14 mouse cellular contexts compared by ENCODE assay signal in the genomic region with DNA sequence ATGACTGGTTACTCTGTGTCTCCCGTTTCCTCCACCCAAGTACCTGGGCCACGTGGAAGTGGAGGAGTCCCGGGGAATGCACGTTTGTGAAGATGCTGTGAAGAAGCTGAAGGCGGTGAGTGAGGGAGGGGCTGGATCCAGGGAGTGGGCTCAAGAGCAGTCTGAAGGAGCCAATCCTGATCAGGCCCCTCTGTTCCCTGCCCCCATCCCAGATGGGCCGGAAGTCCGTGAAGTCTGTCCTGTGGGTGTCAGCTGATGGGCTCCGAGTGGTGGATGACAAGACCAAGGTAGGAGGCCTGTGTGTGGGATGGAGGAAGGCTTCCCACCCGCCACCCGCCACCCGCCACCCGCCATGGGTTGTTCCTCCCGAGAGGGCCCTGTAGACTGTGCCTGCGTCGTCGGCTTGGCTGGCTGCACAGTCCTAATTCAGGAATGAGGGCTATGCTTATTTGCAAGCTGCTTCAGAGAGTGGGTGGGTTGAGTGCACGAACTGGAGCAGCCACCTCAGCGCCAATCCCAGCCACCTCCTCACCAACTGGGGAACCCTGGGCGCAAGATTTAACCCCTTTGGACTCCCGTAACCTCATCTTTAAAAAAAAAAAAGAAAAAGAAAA. TPM values are rescaled to one million over a fixed set of nuclear protein-coding genes. Genes with fewer than 3 reads are reported as not detected.
DNase-seq lines count a peak whose midpoint lies in the region; ATAC-seq and TF ChIP-seq lines count a peak whose summit lies in the region.
"Had no signal": no experiment of that assay in that cellular context is flagged by ENCODE, and none has a peak within 500 bp of the region (broad histone marks: within the 10 kb centered on the region; RNA-seq: fewer than 3 reads in every experiment).

No protein-coding gene starts in this region.

- no peak for TF ChIP-seq CTCF in heart, adult 2 months (IDR thresholded peaks at IDR 0.05)

- no peaks in the 10 kb centered on the region for H3K79me2 ChIP-seq in heart, adult 2 months (replicated peaks; ENCODE audit: control insufficient read depth, insufficient read depth, low read length)

- TF ChIP-seq EP300 in heart, adult 2 months (IDR thresholded peaks at IDR 0.05; ENCODE audit: insufficient read depth, low read depth, low read length), result no peak

- no peak for TF ChIP-seq POLR2A in heart, adult 2 months (IDR thresholded peaks at IDR 0.05; ENCODE audit: insufficient read depth, low read depth, low read length)

- H3K27ac ChIP-seq in heart, embryonic 11.5 days (ENCODE audit: low read depth, low read length), result no peak overlapping the region; the same call in 1 of the 2 replicates
- H3K27ac ChIP-seq in heart, adult 2 months, result no peak overlapping the region
- no peak overlapping the region for H3K27ac ChIP-seq in midbrain, embryonic 13.5 days
- no peak overlapping the region for H3K27ac ChIP-seq in midbrain, embryonic 10.5 days (replicated peaks)
- H3K27ac ChIP-seq: midbrain, embryonic 12.5 days; neural tube, embryonic 15.5 days had no signal

- no peak overlapping the region for H3K4me3 ChIP-seq in heart, embryonic 11.5 days (ENCODE audit: low read depth, low read length)
- H3K4me3 ChIP-seq in heart, adult 2 months, result no peak overlapping the region
- no peak overlapping the region for H3K4me3 ChIP-seq in midbrain, embryonic 13.5 days (replicated peaks)
- no peak overlapping the region for H3K4me3 ChIP-seq in midbrain, embryonic 10.5 days
- H3K4me3 ChIP-seq: midbrain, embryonic 12.5 days; neural tube, embryonic 15.5 days had no signal

- H3K9ac ChIP-seq in heart, embryonic 11.5 days (ENCODE audit: low read depth, low read length), result no peak overlapping the region
- H3K9ac ChIP-seq in heart, adult 2 months (ENCODE audit: low read depth, low read length), result no peak overlapping the region
- H3K9ac ChIP-seq in midbrain, embryonic 13.5 days (replicated peaks), result no peak overlapping the region
- H3K9ac ChIP-seq: midbrain, embryonic 12.5 days; neural tube, embryonic 15.5 days had no signal

- H3K9me3 ChIP-seq in heart, embryonic 11.5 days (replicated peaks; ENCODE audit: control insufficient read depth, low read length), result no peaks in the 10 kb centered on the region
- H3K9me3 ChIP-seq in midbrain, embryonic 13.5 days, result no peaks in the 10 kb centered on the region
- H3K9me3 ChIP-seq in midbrain, embryonic 10.5 days (replicated peaks), result peaks cover 3% of the 10 kb centered on the region; the same call in 1 of the 2 replicates
- H3K9me3 ChIP-seq: midbrain, embryonic 12.5 days; neural tube, embryonic 15.5 days had no signal

- H3K36me3 ChIP-seq in heart, embryonic 11.5 days (ENCODE audit: control insufficient read depth, insufficient read depth, low read length), result peaks cover 13% of the 10 kb centered on the region
- no peaks in the 10 kb centered on the region for H3K36me3 ChIP-seq in heart, adult 2 months (ENCODE audit: control insufficient read depth, insufficient read depth, low read length)
- H3K36me3 ChIP-seq in midbrain, embryonic 13.5 days, result peaks cover 99% of the 10 kb centered on the region
- H3K36me3 ChIP-seq in midbrain, embryonic 10.5 days, result peaks cover 99% of the 10 kb centered on the region

- ATAC-seq in heart, embryonic 11.5 days (replicated peaks; ENCODE audit: insufficient number of reproducible peaks, low FRiP score, low TSS enrichment), result peak; percentile 50; the same call in 1 of the 2 replicates
- ATAC-seq in midbrain, embryonic 13.5 days, result 0 out of 2 replicates have a peak, but pooled peaks have one; percentile 18
- no peak for ATAC-seq in inflammation-experienced regulatory T-cells, adult 6 months
- ATAC-seq: Patski had no signal

- intact Hi-C loops in heart, adult 2 months (cut with DNase I), result no loop called here

- peak overlapping the region; percentile 45 for H3K4me2 ChIP-seq in heart, embryonic 11.5 days
- no peak overlapping the region for H3K4me2 ChIP-seq in midbrain, embryonic 13.5 days (replicated peaks)
- H3K4me2 ChIP-seq: liver, embryonic 11.5 days; midbrain, embryonic 12.5 days; neural tube, embryonic 15.5 days had no signal

- no peaks in the 10 kb centered on the region for H3K27me3 ChIP-seq in heart, embryonic 11.5 days (ENCODE audit: control insufficient read depth, insufficient read depth, low read length)
- H3K27me3 ChIP-seq in heart, adult 2 months (ENCODE audit: control insufficient read depth, insufficient read depth, low read length), result no peaks in the 10 kb centered on the region
- no peaks in the 10 kb centered on the region for H3K27me3 ChIP-seq in midbrain, embryonic 13.5 days
- H3K27me3 ChIP-seq in midbrain, embryonic 10.5 days (ENCODE audit: low read depth, poor library complexity, severe bottlenecking), result no peaks in the 10 kb centered on the region
- H3K27me3 ChIP-seq: midbrain, embryonic 12.5 days; neural tube, embryonic 15.5 days; Patski had no signal

- DNase-seq in heart, adult 2 months, result no peak
- DNase-seq in midbrain, embryonic 10.5 days (ENCODE audit: low spot score), result no peak
- peak; percentile 65 to 93 for DNase-seq in left cerebral cortex, adult 8-10 months (ENCODE audit: low spot score in 2 of 2)
- peak; percentile 82 for DNase-seq in telencephalon, adult 2 months (ENCODE audit: low read depth, low spot score)
- DNase-seq in thymus, postnatal 4 days, result no peak
- DNase-seq: cerebellum, postnatal 25 days; kidney, adult 9 months had no signal

- 41% methylated on average over 20 of the region's 20 CpGs for WGBS in heart, embryonic 11.5 days (ENCODE audit: insufficient replicate concordance)
- 66% methylated on average over 20 of the region's 20 CpGs for WGBS in heart, adult 2 months
- WGBS in midbrain, embryonic 13.5 days, result 80% methylated on average over 20 of the region's 20 CpGs
- 87% methylated on average over 20 of the region's 20 CpGs for WGBS in midbrain, embryonic 10.5 days

- no peaks in the 10 kb centered on the region for H3K4me1 ChIP-seq in heart, embryonic 11.5 days (ENCODE audit: control insufficient read depth, insufficient read depth, low read length)
- no peaks in the 10 kb centered on the region for H3K4me1 ChIP-seq in heart, adult 2 months (ENCODE audit: control insufficient read depth, insufficient read depth, low read length)
- peaks cover 5% of the 10 kb centered on the region for H3K4me1 ChIP-seq in midbrain, embryonic 13.5 days (replicated peaks)
- H3K4me1 ChIP-seq in midbrain, embryonic 10.5 days, result peaks cover 3% of the 10 kb centered on the region; the same call in 1 of the 2 replicates

RNA-seq across cellular contexts. Expression of gene Numbl, which starts 8.4 kb away (rescaled TPM):
- polyA plus RNA-seq in heart, embryonic 11.5 days (2014; fragmentation: Nextera tagmentation; extraction: Ambion mirVana), result 3.4 and 4.6 TPM in 2 replicates
- total RNA-seq in heart, adult 2 months (2021), result 1 to 10 TPM; 3.7 to 6.1 TPM
- polyA plus RNA-seq in heart, adult 2 months (2012; rRNA removed), result 7.8 and 9.7 TPM in 2 replicates
- polyA plus RNA-seq in midbrain, embryonic 13.5 days (2015; fragmentation: Nextera tagmentation; extraction: Ambion mirVana), result 39.4 and 51.6 TPM in 2 replicates
- 21.0 and 25.7 TPM in 2 replicates for polyA plus RNA-seq in midbrain, embryonic 10.5 days (2016; fragmentation: Nextera tagmentation; extraction: Ambion mirVana)
- total RNA-seq in left cerebral cortex, adult 8-10 months (2022), result 10 to 100 TPM; 89.4 to 99.0 (median 95.1) TPM
- under 1 TPM; 0.15 to 0.38 (median 0.15) TPM for polyA plus RNA-seq in inflammation-experienced regulatory T-cells, adult 6 months (2017; shearing (Covaris generic))

RNA-seq across cellular contexts. Expression of gene Coq8b, which starts 33.8 kb away (rescaled TPM):
- polyA plus RNA-seq in heart, embryonic 11.5 days (2014; fragmentation: Nextera tagmentation; extraction: Ambion mirVana), result 9.1 and 10.6 TPM in 2 replicates
- 1 to 10 TPM; 7.5 to 8.3 TPM for total RNA-seq in heart, adult 2 months (2021)
- 11.6 and 19.4 TPM in 2 replicates for polyA plus RNA-seq in heart, adult 2 months (2012; rRNA removed)
- polyA plus RNA-seq in midbrain, embryonic 13.5 days (2015; fragmentation: Nextera tagmentation; extraction: Ambion mirVana), result 25.3 and 25.5 TPM in 2 replicates
- 23.1 and 24.1 TPM in 2 replicates for polyA plus RNA-seq in midbrain, embryonic 10.5 days (2016; fragmentation: Nextera tagmentation; extraction: Ambion mirVana)
- 10 to 100 TPM; 29.8 to 38.9 (median 32.2) TPM for total RNA-seq in left cerebral cortex, adult 8-10 months (2022)
- polyA plus RNA-seq in inflammation-experienced regulatory T-cells, adult 6 months (2017; shearing (Covaris generic)), result 10 to 100 TPM in 2 of 3 experiments, 1 to 10 TPM in 1; 9.5 to 14.0 (median 10.9) TPM

RNA-seq across cellular contexts. Expression of gene Itpkc, which starts 38.2 kb away (rescaled TPM):
- polyA plus RNA-seq in heart, embryonic 11.5 days (2014; fragmentation: Nextera tagmentation; extraction: Ambion mirVana), result 2.8 and 3.2 TPM in 2 replicates
- total RNA-seq in heart, adult 2 months (2021), result 1 to 10 TPM; 4.2 to 4.8 TPM
- 4.2 and 4.4 TPM in 2 replicates for polyA plus RNA-seq in heart, adult 2 months (2012; rRNA removed)
- polyA plus RNA-seq in midbrain, embryonic 13.5 days (2015; fragmentation: Nextera tagmentation; extraction: Ambion mirVana), result 6.7 and 7.6 TPM in 2 replicates
- 5.3 and 5.9 TPM in 2 replicates for polyA plus RNA-seq in midbrain, embryonic 10.5 days (2016; fragmentation: Nextera tagmentation; extraction: Ambion mirVana)
- 10 to 100 TPM in 3 of 4 experiments, 1 to 10 TPM in 1; 9.9 to 11.3 (median 10.3) TPM for total RNA-seq in left cerebral cortex, adult 8-10 months (2022)
- under 1 TPM; 0.49 to 0.83 (median 0.58) TPM for polyA plus RNA-seq in inflammation-experienced regulatory T-cells, adult 6 months (2017; shearing (Covaris generic))

Comparison
In these comparisons a context has a peak if more than half of its experiments do, and no peak if none do; other contexts are left out.
1. DNase-seq: peak in left cerebral cortex, adult 8-10 months (2 of 2) and telencephalon, adult 2 months (single experiment); none in heart, adult 2 months (0 of 2), midbrain, embryonic 10.5 days (single experiment) and thymus, postnatal 4 days (single experiment).